ENCODE assay signal across 23 mouse cellular contexts in genomic region chr16:20361496-20361895, GRCm38 (mm10). TPM values are rescaled to one million over a fixed set of nuclear protein-coding genes. Genes with fewer than 3 reads are reported as not detected.
"Had no signal": no experiment of that assay in that cellular context is flagged by ENCODE, and none has a peak within 500 bp of the region (broad histone marks: within the 10 kb centered on the region; RNA-seq: fewer than 3 reads in every experiment).

No protein-coding gene starts in this region.

RNA-seq across cellular contexts. Expression of gene Cyp2ab1, which starts 36.3 kb away (rescaled TPM):
- total RNA-seq: gastrocnemius, postnatal 10 days; layer of hippocampus, adult 2 months; layer of hippocampus, postnatal 10 days; layer of hippocampus, postnatal 25 days; left cerebral cortex, adult 2 months; left cerebral cortex, postnatal 14 days; left cerebral cortex, postnatal 36 days had no signal
- polyA plus RNA-seq: heart, embryonic 11.5 days; heart, embryonic 14.5 days; heart, embryonic 16.5 days; hindbrain, embryonic 10.5 days; hindbrain, embryonic 12.5 days; hindbrain, embryonic 14.5 days; hindbrain, embryonic 16.5 days; inflammation-experienced regulatory T-cells, adult 6 months; intestine, embryonic 15.5 days; intestine, postnatal 0 days; kidney, embryonic 14.5 days; kidney, embryonic 16.5 days; limb, embryonic 10.5 days; limb, embryonic 12.5 days; liver, embryonic 11.5 days; liver, embryonic 13.5 days had no signal
